Mouse (Mus musculus) hindbrain, embryonic 10.5 days (tissue): ENCODE results near the gene Gm12184. TPM values are rescaled to one million over a fixed set of nuclear protein-coding genes. Genes with fewer than 3 reads are reported as not detected.
"Not testable (repeated sequence)": the region's sequence is repeated elsewhere in the genome, so short reads cannot be mapped to it uniquely, and the experiment has no call there.

ENCODE experiments used
- DNase-seq: peaks from one replicate; pipeline ENCODE4 v3.0.0-alpha.2; 2017; ENCODE audit warnings: low spot score
- H3K27ac ChIP-seq: fragments of 300-500 bp; sonication (generic); 2 replicates; pipeline ENCODE4 v1.5.1; 2016; ENCODE audit warnings: mild to moderate bottlenecking, moderate library complexity
- H3K27me3 ChIP-seq: fragments of 300-500 bp; sonication (generic); 2 replicates; pipeline ENCODE4 v1.6.1; 2016; ENCODE audit warnings: mild to moderate bottlenecking; ENCODE audit not compliant: poor library complexity, insufficient read depth, severe bottlenecking
- H3K36me3 ChIP-seq: fragments of 300-500 bp; sonication (generic); 2 replicates; pipeline ENCODE4 v1.6.1; 2016; ENCODE audit warnings: mild to moderate bottlenecking, moderate library complexity
- H3K4me1 ChIP-seq: fragments of 300-500 bp; sonication (generic); replicated peaks from 2 replicates; pipeline ENCODE4 v1.6.1; 2016; ENCODE audit warnings: mild to moderate bottlenecking
- H3K4me3 ChIP-seq: fragments of 300-500 bp; sonication (generic); 2 replicates; pipeline ENCODE4 v1.5.1; 2016; ENCODE audit warnings: mild to moderate bottlenecking, moderate library complexity
- H3K9me3 ChIP-seq: fragments of 300-500 bp; sonication (generic); 2 replicates; pipeline ENCODE4 v1.6.1; 2016; ENCODE audit warnings: mild to moderate bottlenecking, moderate library complexity
- WGBS: fragments of 180-500 bp; shearing (Covaris S2); methylation state at CpG from one replicate; pipeline ENCODE4 v1.1.7; 2016; 5-methylcytosine and 5-hydroxymethylcytosine counted together
- polyA plus RNA-seq: library from polyadenylated mRNA; unstranded; fragments of >200 nt; fragmentation: Nextera tagmentation; extraction: Ambion mirVana; gene quantifications from 2 replicates; pipeline ENCODE4 v1.2.1, GENCODE M21; 2016

Gene Gm12184
- polyA plus RNA-seq, 1 experiment from 2014 or later: 3.5 TPM

DNA sequence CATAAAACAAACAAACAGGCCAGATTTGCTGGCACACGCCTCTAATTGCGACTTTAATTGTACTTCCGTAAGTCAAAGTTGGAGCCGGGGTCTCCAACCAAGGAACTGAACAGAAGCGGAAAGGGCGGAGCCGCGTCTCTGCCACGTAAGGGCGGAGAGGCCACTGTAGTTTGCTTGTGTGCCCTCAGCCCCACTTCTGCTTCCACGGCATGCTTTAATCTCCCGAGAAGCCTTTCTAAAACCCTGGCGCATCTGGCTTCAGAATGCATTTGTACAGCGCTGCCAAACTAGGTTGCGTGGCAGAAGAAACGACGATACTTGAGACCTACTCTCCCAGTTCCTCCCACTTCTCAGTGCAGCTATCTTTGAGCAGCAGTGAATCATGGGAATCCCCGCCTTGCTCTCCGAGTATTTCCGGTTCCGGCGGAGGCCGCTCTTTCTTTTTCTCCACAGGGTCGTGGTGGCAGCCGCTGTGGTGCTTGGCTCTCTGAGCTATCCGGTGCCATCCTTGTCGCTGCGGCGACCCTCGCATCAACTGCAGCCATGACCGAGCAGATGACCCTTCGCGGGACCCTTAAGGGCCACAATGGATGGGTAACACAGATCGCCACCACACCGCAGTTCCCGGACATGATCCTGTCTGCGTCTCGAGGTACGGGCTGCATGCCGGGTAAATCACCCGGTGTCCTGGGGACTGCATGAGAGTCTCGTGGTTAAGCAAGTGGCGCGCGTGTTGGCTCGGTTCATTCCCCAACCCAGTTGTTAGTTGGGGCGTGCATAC lies 26.3 kb downstream of the Gm12184 start, which contains the start of gene Rack1:
TSS of gene Rack1 (plus strand) at position 412 of the 781 bp plus-strand sequence.
- Histone ChIP-seq H3K27ac (peak within 1 kb of the TSS; percentile 95), H3K27me3 (no peaks in the 10 kb centered on the region), H3K36me3 (peaks cover 41% of the 10 kb centered on the region), H3K4me1 (peaks cover 34% of the 10 kb centered on the region), H3K9me3 (no peaks in the 10 kb centered on the region), H3K4me3 (peak within 1 kb of the TSS; percentile 89)
- WGBS: under 1% methylated on average over 47 of the region's 47 CpGs
- peak; percentile 94 for DNase-seq

GRCm38 (mm10) chr11:48798984-48799920 lies 27.2 kb downstream of the Gm12184 start:
- Histone ChIP-seq H3K36me3 (peaks cover 33% of the 10 kb centered on the region), H3K4me1 (peaks cover 34% of the 10 kb centered on the region), H3K4me3 (peak overlapping the region; percentile 89), H3K27ac (peak overlapping the region; percentile 95), H3K27me3 (no peaks in the 10 kb centered on the region), H3K9me3 (no peaks in the 10 kb centered on the region)
- DNase-seq: no peak
- 10% methylated on average over 18 of the region's 18 CpGs for WGBS

DNA sequence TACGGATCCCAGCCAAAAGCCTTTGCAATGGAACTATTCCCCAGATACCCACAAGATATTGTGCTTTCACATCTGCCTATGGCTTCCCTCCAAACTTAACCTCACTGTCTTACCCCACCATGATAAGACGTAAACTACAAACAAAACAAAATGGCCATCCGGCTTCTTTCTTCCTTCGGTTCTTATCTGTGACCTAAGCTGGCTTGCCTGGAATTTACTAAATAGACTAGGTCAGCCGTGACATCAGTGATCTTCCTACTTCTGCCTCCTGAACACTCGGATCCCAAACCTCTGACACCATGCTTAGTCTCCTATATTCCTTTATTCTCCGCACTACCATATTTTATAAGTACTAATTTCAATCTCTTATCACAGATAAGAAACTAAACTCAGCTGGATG lies 28.1 kb downstream of the Gm12184 start:
- Histone ChIP-seq H3K27ac (peak overlapping the region; percentile 16; the same call in 1 of the 2 replicates), H3K27me3 (no peaks in the 10 kb centered on the region), H3K9me3 (no peaks in the 10 kb centered on the region), H3K36me3 (peaks cover 23% of the 10 kb centered on the region), H3K4me3 (peak overlapping the region; percentile 89), H3K4me1 (peaks cover 34% of the 10 kb centered on the region)
- DNase-seq: no peak
- WGBS: 83% methylated on average over 7 of the region's 7 CpGs

DNA sequence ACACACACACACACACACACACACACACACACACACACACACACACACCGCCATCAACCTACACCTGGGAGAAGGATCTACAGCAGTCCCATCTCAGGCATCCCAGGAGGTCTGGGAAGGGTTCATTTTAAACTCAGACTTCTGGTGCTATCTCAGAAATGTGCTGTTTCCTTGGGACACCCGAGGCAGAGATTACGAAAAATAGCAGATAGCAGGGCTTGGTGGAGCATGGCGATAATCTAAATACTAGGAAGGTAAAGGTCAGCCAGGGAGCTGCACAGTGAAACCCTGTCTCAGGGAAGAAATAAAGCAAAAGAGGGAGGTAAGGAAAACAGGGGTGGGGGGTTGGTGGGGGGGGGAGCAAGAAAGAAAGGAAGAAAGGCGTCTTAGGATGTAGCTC lies 29.2 kb downstream of the Gm12184 start:
- H3K27ac ChIP-seq: no peak overlapping the region
- WGBS: 89% methylated on average over 5 of the region's 5 CpGs

DNA sequence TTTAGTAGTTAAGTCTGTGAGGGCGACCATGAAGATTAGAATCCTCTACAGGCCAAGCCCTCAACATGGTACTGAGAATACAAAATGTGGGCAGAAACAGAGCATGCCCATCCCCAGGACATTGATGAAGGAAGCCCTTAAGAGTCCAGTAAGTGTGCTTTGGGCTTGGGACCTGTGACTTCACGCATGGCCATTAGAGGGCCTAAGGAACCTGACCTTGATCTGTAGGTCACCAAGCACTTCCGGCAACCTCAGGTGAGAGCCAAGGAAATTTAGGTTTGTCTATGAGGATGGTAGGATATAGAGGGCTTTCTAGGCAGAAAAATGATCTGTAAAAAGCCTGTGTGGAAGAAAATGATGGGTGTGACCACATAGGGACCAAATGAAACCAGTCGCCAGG lies 30.2 kb downstream of the Gm12184 start:
- H3K9me3 ChIP-seq: no peaks in the 10 kb centered on the region
- WGBS: 75% methylated on average over 4 of the region's 4 CpGs
- no peak overlapping the region for H3K27ac ChIP-seq
- H3K36me3 ChIP-seq: peaks cover 3% of the 10 kb centered on the region
- H3K4me1 ChIP-seq: peaks cover 19% of the 10 kb centered on the region
- no peaks in the 10 kb centered on the region for H3K27me3 ChIP-seq
- DNase-seq: no peak
- no peak overlapping the region for H3K4me3 ChIP-seq

More for the DNA sequence above, 29.2 kb downstream of the Gm12184 start:
- no peak for DNase-seq
- H3K9me3 ChIP-seq: no peaks in the 10 kb centered on the region
- H3K4me1 ChIP-seq: peaks cover 29% of the 10 kb centered on the region
- no peaks in the 10 kb centered on the region for H3K27me3 ChIP-seq
- no peak overlapping the region for H3K4me3 ChIP-seq
- H3K36me3 ChIP-seq: peaks cover 13% of the 10 kb centered on the region

GRCm38 (mm10) chr11:48795221-48795620 lies 31.2 kb downstream of the Gm12184 start:
- no peak for DNase-seq
- 84% methylated on average over 7 of the region's 7 CpGs for WGBS
- Histone ChIP-seq H3K4me3 (no peak overlapping the region), H3K27me3 (no peaks in the 10 kb centered on the region; the same call in 1 of the 2 replicates), H3K27ac (no peak overlapping the region), H3K4me1 (peaks cover 19% of the 10 kb centered on the region), H3K9me3 (no peaks in the 10 kb centered on the region), H3K36me3 (no peaks in the 10 kb centered on the region)

DNA sequence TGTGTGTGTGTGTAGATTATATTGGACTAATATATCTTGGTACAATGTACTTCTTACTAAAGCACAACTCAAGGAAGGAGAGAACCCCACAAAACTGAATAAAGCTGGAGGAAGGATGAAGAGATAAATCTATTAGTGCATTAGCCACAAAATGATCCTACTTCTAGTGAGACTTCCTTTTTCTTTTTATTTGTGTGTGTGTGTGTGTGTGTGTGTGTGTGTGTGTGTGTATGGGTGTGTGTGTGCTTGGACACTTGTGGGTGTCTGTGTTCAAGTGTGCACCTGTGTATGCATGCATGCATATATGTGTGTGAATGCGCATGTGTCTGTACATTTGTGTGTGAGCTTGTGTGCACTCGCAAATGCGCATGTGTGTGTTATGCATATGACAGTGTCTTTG lies 33.3 kb downstream of the Gm12184 start:
- whole genome bisulfite sequencing: over 99% methylated on average over 3 of the region's 3 CpGs
- peaks cover 12% of the 10 kb centered on the region for H3K4me1 ChIP-seq
- H3K4me3 ChIP-seq: no peak overlapping the region
- no peaks in the 10 kb centered on the region for H3K9me3 ChIP-seq
- no peak for DNase-seq
- H3K36me3 ChIP-seq: no peaks in the 10 kb centered on the region
- no peak overlapping the region for H3K27ac ChIP-seq
- no peaks in the 10 kb centered on the region; the same call in 1 of the 2 replicates for H3K27me3 ChIP-seq

DNA sequence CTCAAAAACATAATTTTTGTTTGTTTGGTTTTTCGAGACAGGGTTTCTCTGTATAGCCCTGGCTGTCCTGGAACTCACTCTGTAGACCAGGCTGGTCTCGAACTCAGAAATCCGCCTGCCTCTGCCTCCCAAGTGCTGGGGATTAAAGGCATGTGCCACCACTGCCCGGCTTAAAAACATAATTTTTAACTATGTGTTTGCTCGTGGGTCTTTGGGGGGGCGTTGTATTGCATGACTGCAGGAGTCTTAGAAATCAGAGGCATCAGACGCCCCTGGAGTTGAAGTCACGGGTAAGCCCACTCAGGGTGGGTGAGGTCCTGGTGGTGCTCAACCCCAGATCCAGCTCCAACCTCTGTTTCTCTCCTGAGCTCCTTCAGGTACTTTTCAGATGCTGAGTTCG lies 34.6 kb downstream of the Gm12184 start:
- 90% methylated on average over 9 of the region's 9 CpGs for WGBS

GRCm38 (mm10) chr11:48790946-48791345 lies 35.5 kb downstream of the Gm12184 start:
- no peaks in the 10 kb centered on the region for H3K36me3 ChIP-seq
- no peak overlapping the region for H3K27ac ChIP-seq
- WGBS: 57% methylated on average over 8 of the region's 8 CpGs
- H3K9me3 ChIP-seq: no peaks in the 10 kb centered on the region
- H3K27me3 ChIP-seq: no peaks in the 10 kb centered on the region; the same call in 1 of the 2 replicates
- DNase-seq: no peak
- H3K4me3 ChIP-seq: no peak overlapping the region
- peaks cover 10% of the 10 kb centered on the region for H3K4me1 ChIP-seq

More for the DNA sequence above, 34.6 kb downstream of the Gm12184 start:
- not testable (repeated sequence) for H3K9me3 ChIP-seq, H3K4me3 ChIP-seq, H3K36me3 ChIP-seq, H3K27me3 ChIP-seq, H3K27ac ChIP-seq, DNase-seq
- peaks cover 10% of the 10 kb centered on the region for H3K4me1 ChIP-seq

DNA sequence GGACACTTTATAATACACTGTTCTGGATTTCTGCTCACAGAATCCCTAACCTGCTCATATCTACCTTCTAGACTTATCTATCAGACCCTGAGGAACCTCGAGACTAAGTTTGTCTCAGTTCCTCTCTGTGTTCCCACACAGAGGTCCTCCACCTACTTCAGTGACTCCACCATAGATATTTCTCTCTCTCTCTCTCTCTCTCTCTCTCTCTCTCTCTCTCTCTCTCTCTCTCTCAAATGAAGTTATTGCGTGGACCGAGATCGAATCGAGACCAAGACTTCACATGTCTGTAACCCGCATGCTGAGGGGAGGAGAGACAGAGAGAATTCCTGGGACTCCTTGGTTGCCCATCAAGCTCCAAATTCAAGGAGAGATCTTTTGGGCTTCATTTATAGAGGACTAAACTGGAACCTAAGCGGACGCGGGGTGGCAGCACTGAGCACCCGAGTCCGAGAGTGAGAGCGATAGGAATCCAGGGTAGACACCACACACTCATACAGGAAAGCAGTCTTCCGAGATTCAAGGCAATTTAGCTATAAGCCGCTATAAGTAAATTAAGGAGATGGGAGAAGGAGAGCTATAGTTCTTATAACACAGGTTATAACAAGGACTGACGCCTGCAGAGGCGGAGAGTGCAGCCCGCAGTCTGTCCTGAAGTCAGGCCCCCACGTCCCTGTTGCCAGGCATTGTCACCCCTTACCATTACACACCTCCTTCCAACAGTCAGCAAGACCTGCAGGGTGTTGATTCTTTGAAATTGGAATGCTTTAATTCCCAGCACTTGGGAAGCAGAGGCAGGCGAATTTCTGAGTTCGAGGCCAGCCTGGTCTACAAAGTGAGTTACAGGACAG lies 36.3 kb downstream of the Gm12184 start:
- peaks cover 10% of the 10 kb centered on the region for H3K4me1 ChIP-seq
- H3K36me3 ChIP-seq: no peaks in the 10 kb centered on the region
- no peak overlapping the region for H3K27ac ChIP-seq
- 14% methylated on average over 20 of the region's 20 CpGs for WGBS
- no peaks in the 10 kb centered on the region; the same call in 1 of the 2 replicates for H3K27me3 ChIP-seq
- H3K4me3 ChIP-seq: peak overlapping the region; percentile 36
- DNase-seq: peak; percentile 77
- H3K9me3 ChIP-seq: peaks cover 3% of the 10 kb centered on the region; the same call in 1 of the 2 replicates

- H3K4me3 ChIP-seq: no peak overlapping the region
- H3K27me3 ChIP-seq: no peaks in the 10 kb centered on the region; the same call in 1 of the 2 replicates
- H3K9me3 ChIP-seq: peaks cover 3% of the 10 kb centered on the region; the same call in 1 of the 2 replicates
- no peak overlapping the region for H3K27ac ChIP-seq
- no peak for DNase-seq
- H3K4me1 ChIP-seq: peaks cover 10% of the 10 kb centered on the region
- no peaks in the 10 kb centered on the region for H3K36me3 ChIP-seq
- 88% methylated on average over 5 of the region's 5 CpGs for WGBS
Measured at GRCm38 (mm10) chr11:48789215-48789614, 37.2 kb downstream of the Gm12184 start.
